Mouse (Mus musculus) mouse embryonic stem cell (cell line): ENCODE measurements around the gene Hspb11.

Source experiments
- in situ Hi-C, 2 experiments: fragments of 300-500 bp; cut with MboI; formaldehyde crosslinking; loops; 1 replicate in 1 of 2; 3 replicates in 1 of 2; pipeline ENCODE4 v1.14.3; 2019 to 2020; ENCODE audit warnings: low sequenced_read_pairs in 2 of 2, low pct_unique_long_range_greater_than_20kb in 1 of 2, mixed read lengths in 1 of 2; ENCODE audit not compliant: unreplicated experiment in 1 of 2

The Hspb11 gene

GRCm38 (mm10) chr4:107247110-107247509, 6.3 kb upstream of the Hspb11 start:
- in situ Hi-C loops = no loop called here

GRCm38 (mm10) chr4:107248061-107248460, 5.3 kb upstream of the Hspb11 start:
- in situ Hi-C loops = no loop called here

GRCm38 (mm10) chr4:107249471-107249870, 3.9 kb upstream of the Hspb11 start:
- in situ Hi-C loops = no loop called here

GRCm38 (mm10) chr4:107250494-107250893, 2.9 kb upstream of the Hspb11 start:
- in situ Hi-C loops = loop anchor here in 1 of 2 experiments (10.0 kb wide), 1 partner anchor 94 kb away; no protein-coding TSS in a partner anchor

- in situ Hi-C loops = loop anchor here in 1 of 2 experiments (10.0 kb wide), 1 partner anchor 92 kb away; no protein-coding TSS in a partner anchor
Measured at GRCm38 (mm10) chr4:107252522-107252921, 871 bp upstream of the Hspb11 start.

- in situ Hi-C loops = loop anchor here in 1 of 2 experiments (10.0 kb wide), 1 partner anchor 90 kb away; no protein-coding TSS in a partner anchor
Measured at GRCm38 (mm10) chr4:107254414-107254813, 1.0 kb downstream of the Hspb11 start.

GRCm38 (mm10) chr4:107260001-107260400, 6.6 kb downstream of the Hspb11 start:
- in situ Hi-C loops = no loop called here

- in situ Hi-C loops = no loop called here
Measured at GRCm38 (mm10) chr4:107273683-107274082, 20.3 kb downstream of the Hspb11 start.

- in situ Hi-C loops = no loop called here
Measured at GRCm38 (mm10) chr4:107274511-107274910, 21.1 kb downstream of the Hspb11 start.

GRCm38 (mm10) chr4:107278188-107278707, 24.9 kb downstream of the Hspb11 start:
- in situ Hi-C loops = no loop called here

GRCm38 (mm10) chr4:107280843-107281475, 27.6 kb downstream of the Hspb11 start:
- in situ Hi-C loops = no loop called here

- in situ Hi-C loops = no loop called here
Measured at GRCm38 (mm10) chr4:107285446-107286200, 32.2 kb downstream of the Hspb11 start.

- in situ Hi-C loops = no loop called here
Measured at GRCm38 (mm10) chr4:107286386-107286785, 33.0 kb downstream of the Hspb11 start.

GRCm38 (mm10) chr4:107287517-107287916, 34.1 kb downstream of the Hspb11 start:
- in situ Hi-C loops = no loop called here

- in situ Hi-C loops = no loop called here
Measured at GRCm38 (mm10) chr4:107291611-107292272, 38.3 kb downstream of the Hspb11 start.

- in situ Hi-C loops = no loop called here
Measured at GRCm38 (mm10) chr4:107292273-107292662, 38.9 kb downstream of the Hspb11 start.

- in situ Hi-C loops = no loop called here
Measured at GRCm38 (mm10) chr4:107298071-107298606, 44.7 kb downstream of the Hspb11 start.

GRCm38 (mm10) chr4:107299779-107300340, 46.5 kb downstream of the Hspb11 start:
- in situ Hi-C loops = no loop called here
